Mouse (Mus musculus): Measurements from ENCODE around the gene Acrbp.

DNA sequence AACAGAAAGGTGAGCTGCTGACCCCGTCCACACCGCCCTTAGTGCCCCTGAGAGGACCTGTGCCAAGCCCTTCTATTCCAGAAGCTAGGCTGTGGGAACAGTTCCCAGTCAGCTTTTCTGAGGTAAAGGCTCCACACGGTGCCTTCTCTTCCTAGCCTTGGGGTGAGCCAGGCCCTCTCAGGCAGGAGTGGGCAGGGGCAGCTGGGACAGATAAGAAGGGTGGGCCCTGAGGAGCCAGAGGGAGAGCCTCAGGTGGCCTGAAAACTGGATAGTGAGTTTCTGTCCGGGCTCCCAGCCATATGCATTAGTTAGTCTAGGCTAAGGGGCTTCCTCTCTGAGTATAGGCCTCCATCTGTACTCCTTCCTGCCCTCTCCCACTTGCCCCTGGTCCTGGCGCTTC, 13.0 kb downstream of the Acrbp start:
- TF ChIP-seq POLR2A (IDR thresholded peaks at IDR 0.05; ENCODE audit: insufficient read length, low read depth) (no peak), MYOG (IDR thresholded peaks at IDR 0.05; ENCODE audit: control insufficient read depth in 1 of 3, insufficient read depth in 1 of 3, insufficient read length in 2 of 3, low read depth in 2 of 3) (no peak), POLR2AphosphoS2 (IDR thresholded peaks at IDR 0.05; ENCODE audit: insufficient read length, low read depth) (no peak), TCF12 (IDR thresholded peaks at IDR 0.05; ENCODE audit: insufficient read depth, poor library complexity, severe bottlenecking) (no peak), REST (IDR thresholded peaks at IDR 0.05; ENCODE audit: insufficient read depth, insufficient read length) (no peak), USF1 (IDR thresholded peaks at IDR 0.05; ENCODE audit: low read depth) (no peak)

Measured in myocyte (in vitro differentiated cells).